Mouse (Mus musculus) olfactory bulb, adult 2 months (tissue): ENCODE data around the gene Synpr.

Experiments
- CTCF ChIP-seq: fragments of 200-500 bp; IDR thresholded peaks from 2 replicates; pipeline ENCODE4 v1.5.1; 2012; ENCODE audit warnings: low read depth, mild to moderate bottlenecking, low read length, moderate library complexity; ENCODE audit not compliant: insufficient read depth
- POLR2A ChIP-seq: fragments of 200-500 bp; IDR thresholded peaks from 2 replicates; pipeline ENCODE4 v1.6.1; 2012; ENCODE audit warnings: mild to moderate bottlenecking, low read depth, low read length, moderate library complexity; ENCODE audit not compliant: insufficient read depth

GRCm38 (mm10) chr14:13454991-13455390 is 170.4 kb downstream of the Synpr start:
- no peak for TF ChIP-seq CTCF
- no peak for TF ChIP-seq POLR2A
